Mouse (Mus musculus): ENCODE measurements at regions not wholly inside any gene's neighbourhood (a gene's known extent, or its start where the extent isn't known, plus 50 kb on each side); places are given as distances from the start of the nearest gene placed in this dataset.

GRCm38 (mm10) chr4:12516497-12516896 is 344.7 kb upstream of the Fam92a start:
- TF ChIP-seq POLR2A (IDR thresholded peaks at IDR 0.05; ENCODE audit: borderline replicate concordance, control insufficient read depth, low read depth, low read length) (no peak), CTCF (IDR thresholded peaks at IDR 0.05; ENCODE audit: control insufficient read depth, insufficient read depth, low read length) (no peak)

Data from bone marrow, adult 2 months (tissue).